Mouse (Mus musculus): ENCODE data around the gene Arhgdib. TPM values are rescaled to one million over a fixed set of nuclear protein-coding genes. Genes with fewer than 3 reads are reported as not detected.

Arhgdib gene
- polyA plus RNA-seq, 1 experiment: 1,280 TPM

DNA sequence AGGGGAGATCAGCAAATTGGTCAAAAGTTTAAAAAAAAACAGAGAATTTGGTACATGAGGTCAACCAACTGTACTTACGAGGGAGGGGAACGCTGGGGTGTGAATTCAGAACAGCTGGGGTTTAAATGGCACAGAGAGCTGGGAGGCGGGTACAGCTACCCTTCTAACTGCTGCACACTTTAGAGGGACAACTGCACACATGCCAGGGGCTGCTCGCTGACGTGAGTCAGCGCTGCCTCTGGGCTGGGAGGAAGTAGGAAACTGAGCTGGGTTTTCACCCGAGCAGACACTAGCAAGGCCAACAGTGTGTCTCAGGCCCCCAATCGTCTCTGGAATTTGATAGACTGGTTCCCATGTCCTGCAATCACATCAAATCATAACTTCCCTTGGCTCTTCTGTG lies 16.6 kb downstream of the Arhgdib start:
- TF ChIP-seq POLR2A (IDR thresholded peaks at IDR 0.05; ENCODE audit: borderline replicate concordance, low read depth, low read length) (no peak), CTCF (IDR thresholded peaks at IDR 0.05; ENCODE audit: low read depth, low read length) (no peak)
- Histone ChIP-seq H3K4me1 (ENCODE audit: control insufficient read depth, insufficient read depth, low read length) (peaks cover 5% of the 10 kb centered on the region), H3K4me3 (ENCODE audit: insufficient read depth, low read length) (no peak overlapping the region), H3K27ac (ENCODE audit: insufficient read depth, low read depth, low read length) (peak overlapping the region; percentile 40)

DNA sequence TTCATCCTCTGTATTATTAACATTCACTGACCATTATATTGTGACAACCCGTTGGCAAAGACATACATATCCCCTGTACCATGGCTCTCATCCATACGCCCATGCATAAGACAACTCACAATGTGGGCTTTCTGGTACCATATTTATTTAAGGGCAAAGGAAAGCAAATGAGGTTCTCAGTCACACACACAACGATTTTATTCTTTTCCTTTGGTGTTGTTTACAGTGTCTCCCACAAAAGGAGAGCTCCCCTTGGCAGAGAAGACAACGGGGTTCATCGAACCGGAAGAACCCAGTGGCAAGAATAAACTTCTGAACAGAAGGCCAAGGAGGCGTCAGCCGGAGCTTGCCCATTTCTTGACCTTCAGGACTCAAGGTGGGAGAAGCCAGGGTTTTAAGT lies 18.2 kb downstream of the Arhgdib start, which contains the start of gene Pde6h:
Pde6h (plus strand) TSS at position 301 of the 400 bp plus-strand sequence.
- TF ChIP-seq POLR2A (IDR thresholded peaks at IDR 0.05; ENCODE audit: borderline replicate concordance, low read depth, low read length): no peak
- no peak for TF ChIP-seq CTCF (IDR thresholded peaks at IDR 0.05; ENCODE audit: low read depth, low read length)
- Histone ChIP-seq H3K27ac (ENCODE audit: insufficient read depth, low read depth, low read length) (no peak within 1 kb of the TSS), H3K4me3 (ENCODE audit: insufficient read depth, low read length) (no peak within 1 kb of the TSS), H3K4me1 (ENCODE audit: control insufficient read depth, insufficient read depth, low read length) (peaks cover 5% of the 10 kb centered on the region)

DNA sequence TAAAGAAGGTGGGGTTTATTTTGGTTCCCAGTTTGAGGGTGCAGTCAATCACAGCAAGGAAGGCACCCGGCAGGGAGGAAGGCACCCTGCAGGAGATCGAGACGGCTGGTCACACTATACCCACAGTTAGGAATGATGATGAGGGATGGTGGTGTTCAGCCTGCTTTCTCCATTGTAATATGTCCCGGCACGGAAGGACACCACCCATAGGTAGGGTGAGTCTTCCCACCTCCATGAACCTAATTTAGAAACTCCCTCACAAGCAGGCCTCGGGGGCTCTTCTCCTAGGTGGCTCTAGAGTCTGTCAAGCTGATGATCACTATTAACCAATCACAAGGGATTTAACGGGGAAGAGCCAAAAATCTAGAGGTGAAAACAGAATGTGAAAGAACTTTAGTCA lies 18.8 kb downstream of the Arhgdib start:
- TF ChIP-seq POLR2A (IDR thresholded peaks at IDR 0.05; ENCODE audit: borderline replicate concordance, low read depth, low read length): no peak
- no peak for TF ChIP-seq CTCF (IDR thresholded peaks at IDR 0.05; ENCODE audit: low read depth, low read length)
- peaks cover 5% of the 10 kb centered on the region for H3K4me1 ChIP-seq (ENCODE audit: control insufficient read depth, insufficient read depth, low read length)
- H3K4me3 ChIP-seq (ENCODE audit: insufficient read depth, low read length): no peak overlapping the region
- H3K27ac ChIP-seq (ENCODE audit: insufficient read depth, low read depth, low read length): no peak overlapping the region

DNA sequence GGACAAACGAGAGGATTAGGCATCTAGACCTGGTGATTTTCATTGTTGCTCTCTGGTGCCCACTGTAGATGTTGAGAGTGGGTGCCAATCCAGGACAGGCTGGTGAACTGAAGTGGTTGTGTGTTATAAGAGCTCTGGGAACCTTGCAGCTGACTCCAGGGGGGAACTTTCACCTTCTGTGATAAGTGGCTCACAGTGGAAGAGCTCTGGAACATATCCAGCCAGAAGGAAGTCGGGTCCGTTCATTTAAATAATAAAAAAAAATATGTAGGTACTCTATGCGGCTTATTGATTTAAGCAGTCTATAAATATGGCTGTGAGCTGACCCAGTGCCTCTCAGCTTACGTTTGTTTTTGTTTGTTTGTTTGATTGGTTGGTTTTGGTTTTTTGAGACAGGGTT lies 19.6 kb downstream of the Arhgdib start, which contains the start of gene Erp27:
Erp27 (minus strand) TSS at position 101 of the 400 bp plus-strand sequence.
- Histone ChIP-seq H3K4me3 (ENCODE audit: insufficient read depth, low read length) (no peak within 1 kb of the TSS), H3K27ac (ENCODE audit: insufficient read depth, low read depth, low read length) (no peak within 1 kb of the TSS), H3K4me1 (ENCODE audit: control insufficient read depth, insufficient read depth, low read length) (peaks cover 5% of the 10 kb centered on the region)
- TF ChIP-seq POLR2A (IDR thresholded peaks at IDR 0.05; ENCODE audit: borderline replicate concordance, low read depth, low read length) (no peak), CTCF (IDR thresholded peaks at IDR 0.05; ENCODE audit: low read depth, low read length) (no peak)

DNA sequence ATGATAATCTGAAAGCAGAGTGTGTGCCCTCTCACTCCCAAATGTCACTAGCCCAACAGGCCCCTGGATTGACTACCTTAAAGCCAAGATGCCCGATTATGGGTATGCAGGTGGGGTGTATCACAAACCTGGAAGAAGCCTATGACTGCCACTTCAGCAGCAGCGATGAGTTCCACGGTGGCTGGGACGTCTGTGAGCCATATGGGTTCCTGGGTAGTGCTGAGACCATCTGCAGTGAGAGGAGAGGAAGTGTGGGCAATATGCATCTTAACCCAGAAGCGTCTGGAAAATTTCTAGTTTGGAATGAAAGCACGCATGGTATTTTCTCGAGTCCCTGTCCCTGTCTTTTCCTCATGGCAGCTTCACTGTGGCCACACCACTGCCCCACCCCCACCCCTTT lies 20.1 kb downstream of the Arhgdib start:
- TF ChIP-seq POLR2A (IDR thresholded peaks at IDR 0.05; ENCODE audit: borderline replicate concordance, low read depth, low read length) (no peak), CTCF (IDR thresholded peaks at IDR 0.05; ENCODE audit: low read depth, low read length) (no peak)
- H3K27ac ChIP-seq (ENCODE audit: insufficient read depth, low read depth, low read length): no peak overlapping the region
- H3K4me3 ChIP-seq (ENCODE audit: insufficient read depth, low read length): no peak overlapping the region
- peaks cover 5% of the 10 kb centered on the region for H3K4me1 ChIP-seq (ENCODE audit: control insufficient read depth, insufficient read depth, low read length)

DNA sequence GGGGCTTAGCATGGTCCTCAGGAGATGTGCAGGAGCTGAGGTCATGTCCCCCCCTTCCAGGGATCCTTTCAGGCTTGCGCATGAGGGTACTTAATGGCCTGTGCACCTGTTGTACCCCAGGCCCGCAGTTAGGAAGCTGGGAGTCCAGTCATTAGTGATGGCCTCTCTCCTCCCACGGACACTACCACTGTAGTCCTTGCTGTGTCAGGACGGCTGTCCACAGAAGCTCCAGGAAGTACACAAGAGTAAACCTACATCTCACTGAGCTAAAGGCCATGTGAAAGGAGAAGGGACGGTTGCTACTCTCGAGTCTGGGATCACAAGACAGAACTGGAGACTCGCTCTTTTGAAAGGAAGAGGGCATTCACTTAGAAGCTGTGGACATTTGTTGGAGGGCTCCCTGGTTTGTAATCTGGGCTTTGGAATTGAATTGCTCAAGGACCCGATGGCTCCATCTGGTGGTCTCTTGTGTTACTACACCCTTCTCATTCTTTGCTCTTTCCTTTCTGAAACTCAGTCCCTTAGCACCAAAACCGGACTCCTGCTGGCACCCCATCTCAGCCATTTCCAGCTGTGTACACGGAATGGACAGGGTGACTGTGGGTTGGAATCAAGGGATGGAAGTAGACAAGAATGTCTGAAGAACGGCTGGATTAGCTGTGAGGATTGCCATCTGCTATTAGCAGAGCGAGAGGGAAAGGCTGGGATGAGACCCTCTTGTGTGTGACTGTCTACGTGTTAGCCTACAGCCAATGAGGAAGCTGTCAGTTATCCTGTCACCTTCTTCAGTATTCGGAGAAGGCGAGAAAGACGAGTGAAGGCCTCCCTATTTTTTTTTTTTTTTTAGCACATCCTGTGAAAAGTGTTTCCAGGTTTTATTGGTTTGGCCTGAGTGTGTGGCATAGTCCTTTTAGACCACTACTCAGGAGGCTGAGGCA lies 21.1 kb downstream of the Arhgdib start:
- no peak overlapping the region for H3K4me3 ChIP-seq (ENCODE audit: insufficient read depth, low read length)

DNA sequence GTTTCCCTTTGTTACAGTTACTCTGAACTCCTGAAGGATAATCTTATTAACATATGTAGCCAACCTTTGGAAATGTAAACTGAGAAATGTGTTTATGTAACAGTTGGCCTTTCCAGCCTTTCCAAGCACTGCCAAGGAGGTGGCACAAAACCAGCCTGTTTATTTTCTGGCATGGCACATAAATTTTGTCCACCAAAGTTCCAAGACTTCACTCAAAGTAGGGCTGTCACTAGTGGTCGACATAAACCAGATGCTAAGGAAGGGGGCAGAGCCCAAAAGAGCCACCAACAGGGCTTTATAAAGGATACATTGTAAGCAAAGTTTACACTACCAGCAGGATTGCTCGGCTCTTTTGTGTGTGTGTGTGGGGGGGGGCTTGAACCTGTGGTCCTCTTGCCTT lies 23.8 kb downstream of the Arhgdib start:
- Histone ChIP-seq H3K4me1 (ENCODE audit: control insufficient read depth, insufficient read depth, low read length) (peaks cover 4% of the 10 kb centered on the region), H3K4me3 (ENCODE audit: insufficient read depth, low read length) (no peak overlapping the region), H3K27ac (ENCODE audit: insufficient read depth, low read depth, low read length) (no peak overlapping the region)
- TF ChIP-seq CTCF (IDR thresholded peaks at IDR 0.05; ENCODE audit: low read depth, low read length): no peak
- TF ChIP-seq POLR2A (IDR thresholded peaks at IDR 0.05; ENCODE audit: borderline replicate concordance, low read depth, low read length): no peak

More for the DNA sequence above, 21.1 kb downstream of the Arhgdib start:
- Histone ChIP-seq H3K4me1 (ENCODE audit: control insufficient read depth, insufficient read depth, low read length) (no peaks in the 10 kb centered on the region), H3K27ac (ENCODE audit: insufficient read depth, low read depth, low read length) (no peak overlapping the region)
- TF ChIP-seq CTCF (IDR thresholded peaks at IDR 0.05; ENCODE audit: low read depth, low read length) (peak; percentile 46), POLR2A (IDR thresholded peaks at IDR 0.05; ENCODE audit: borderline replicate concordance, low read depth, low read length) (no peak)

DNA sequence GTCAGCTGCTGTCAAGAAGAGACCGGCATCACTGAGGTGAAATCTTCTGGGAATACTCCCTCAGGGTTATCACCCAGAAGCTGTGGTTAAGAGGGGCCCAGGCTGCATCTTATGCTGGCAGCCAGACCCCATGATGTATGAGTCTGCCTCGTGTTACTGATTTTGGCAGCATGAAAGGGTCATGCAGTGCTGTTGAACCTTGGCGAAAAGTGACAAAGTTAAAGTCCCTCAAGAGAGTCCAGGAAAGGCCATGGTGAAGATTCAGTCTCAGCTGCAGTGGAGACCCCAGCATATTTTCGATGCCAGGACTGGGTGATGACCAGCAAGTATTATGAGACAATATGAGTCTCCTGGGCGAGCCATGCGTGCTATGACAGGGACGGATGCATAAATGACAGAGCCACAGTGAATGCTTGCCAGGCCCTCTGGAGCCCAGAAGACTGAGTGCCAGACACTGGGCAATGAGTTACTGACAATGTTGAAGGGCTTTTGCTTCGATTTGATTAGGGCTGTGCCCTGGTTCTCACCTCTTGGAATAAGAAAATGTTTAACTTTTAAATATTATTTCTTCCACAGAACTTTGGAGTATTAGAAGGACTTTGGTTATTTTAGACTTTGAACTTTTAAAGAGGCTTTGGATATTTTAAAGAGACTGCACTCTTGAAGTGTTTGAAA lies 25.8 kb downstream of the Arhgdib start:
- no peak overlapping the region for H3K4me3 ChIP-seq (ENCODE audit: insufficient read depth, low read length)
- H3K4me1 ChIP-seq (ENCODE audit: control insufficient read depth, insufficient read depth, low read length): peaks cover 4% of the 10 kb centered on the region
- H3K27ac ChIP-seq (ENCODE audit: insufficient read depth, low read depth, low read length): no peak overlapping the region
- no peak for TF ChIP-seq CTCF (IDR thresholded peaks at IDR 0.05; ENCODE audit: low read depth, low read length)
- TF ChIP-seq POLR2A (IDR thresholded peaks at IDR 0.05; ENCODE audit: borderline replicate concordance, low read depth, low read length): no peak

DNA sequence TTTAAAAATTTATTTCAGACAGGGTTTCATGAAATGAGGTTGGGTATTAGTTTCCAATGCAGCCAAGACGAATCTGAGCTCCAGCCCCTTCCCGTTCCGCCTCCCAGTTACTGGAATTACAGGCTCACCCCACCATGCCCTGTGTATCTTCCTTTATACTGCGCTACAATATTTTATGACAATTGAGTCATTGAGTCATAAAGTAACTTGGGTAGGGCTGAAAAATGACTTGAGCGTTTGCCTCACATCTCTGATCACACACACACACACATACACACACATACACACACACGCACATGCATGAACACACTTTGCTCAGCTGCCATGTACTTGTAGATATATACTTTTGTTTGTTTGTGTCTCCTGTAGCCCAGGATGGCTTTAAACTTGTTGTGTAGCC lies 27.5 kb downstream of the Arhgdib start:
- Histone ChIP-seq H3K4me3 (ENCODE audit: insufficient read depth, low read length) (no peak overlapping the region), H3K4me1 (ENCODE audit: control insufficient read depth, insufficient read depth, low read length) (peaks cover 4% of the 10 kb centered on the region), H3K27ac (ENCODE audit: insufficient read depth, low read depth, low read length) (no peak overlapping the region)
- TF ChIP-seq CTCF (IDR thresholded peaks at IDR 0.05; ENCODE audit: low read depth, low read length): no peak

Measured in bone marrow macrophage, adult 2 months (primary cell).